Mouse (Mus musculus): ENCODE measurements around the gene Lyz1. TPM values are rescaled to one million over a fixed set of nuclear protein-coding genes. Genes with fewer than 3 reads are reported as not detected.
"Not testable (repeated sequence)": the region's sequence is repeated elsewhere in the genome, so short reads cannot be mapped to it uniquely, and the experiment has no call there.

Lyz1 gene
- polyA plus RNA-seq, 1 experiment from 2014 or later: not detected

DNA sequence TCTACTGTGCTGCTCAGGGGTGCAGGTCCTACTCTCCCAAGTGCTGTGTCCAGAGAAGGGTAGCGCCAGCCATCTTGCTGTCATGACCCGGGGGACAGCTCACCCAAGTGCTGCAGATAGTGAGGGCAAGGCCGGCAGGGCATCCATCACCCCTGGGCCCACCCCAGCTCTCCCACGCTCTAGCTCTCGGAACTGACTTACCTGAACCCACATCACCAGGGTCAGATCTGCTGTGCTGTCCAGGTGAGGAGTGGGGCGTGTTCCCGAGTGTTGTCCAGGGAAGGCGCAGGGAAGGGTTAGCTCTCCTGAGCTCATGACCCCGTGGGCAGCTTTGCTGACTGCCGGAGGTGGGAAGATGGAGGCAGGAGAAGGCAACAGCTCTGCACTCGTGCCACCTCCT, 23.7 kb upstream of the Lyz1 start:
- no peaks in the 10 kb centered on the region for H3K9me3 ChIP-seq (ENCODE audit: control insufficient read depth, low read length)
- no peaks in the 10 kb centered on the region for H3K36me3 ChIP-seq (ENCODE audit: control insufficient read depth, insufficient read depth)
- H3K27ac ChIP-seq (ENCODE audit: low read length): no peak overlapping the region
- no peak overlapping the region for H3K4me3 ChIP-seq (replicated peaks; ENCODE audit: low read length)
- no peak for ATAC-seq
- H3K27me3 ChIP-seq (replicated peaks; ENCODE audit: control insufficient read depth, insufficient read depth, low read length): no peaks in the 10 kb centered on the region
- H3K4me2 ChIP-seq (ENCODE audit: low read length): no peak overlapping the region
- WGBS: 92% methylated on average over 11 of the region's 11 CpGs
- no peaks in the 10 kb centered on the region for H3K4me1 ChIP-seq (replicated peaks; ENCODE audit: control insufficient read depth, insufficient read depth, low read length)
- H3K9ac ChIP-seq (replicated peaks; ENCODE audit: low read depth, low read length): no peak overlapping the region

DNA sequence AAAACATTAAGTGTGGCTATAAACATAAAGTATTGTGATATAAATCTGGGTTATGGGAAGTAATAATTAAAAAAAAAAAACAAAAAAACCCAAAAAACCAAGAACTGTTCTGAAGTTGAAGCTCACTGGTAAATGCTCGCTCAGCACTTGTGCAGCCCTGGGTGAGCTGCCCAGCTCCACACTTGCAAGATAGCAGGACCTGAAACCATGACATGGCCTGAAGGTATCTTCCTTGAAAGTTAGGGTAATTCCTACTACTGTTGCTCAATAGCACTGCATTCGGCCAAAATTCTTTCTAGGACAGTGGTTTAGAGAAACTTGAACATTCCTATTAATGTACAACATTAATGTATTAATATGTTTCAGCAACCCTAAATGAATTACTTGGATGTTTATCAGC, 20.5 kb upstream of the Lyz1 start:
- H3K4me3 ChIP-seq (replicated peaks; ENCODE audit: low read length): no peak overlapping the region
- H3K4me2 ChIP-seq (ENCODE audit: low read length): no peak overlapping the region
- no peak for ATAC-seq
- no peaks in the 10 kb centered on the region for H3K27me3 ChIP-seq (replicated peaks; ENCODE audit: control insufficient read depth, insufficient read depth, low read length)
- 94% methylated on average over 2 of the region's 2 CpGs for WGBS
- H3K9me3 ChIP-seq (ENCODE audit: control insufficient read depth, low read length): no peaks in the 10 kb centered on the region
- H3K4me1 ChIP-seq (replicated peaks; ENCODE audit: control insufficient read depth, insufficient read depth, low read length): no peaks in the 10 kb centered on the region
- no peak overlapping the region for H3K27ac ChIP-seq (ENCODE audit: low read length)
- H3K9ac ChIP-seq (replicated peaks; ENCODE audit: low read depth, low read length): no peak overlapping the region
- no peaks in the 10 kb centered on the region for H3K36me3 ChIP-seq (ENCODE audit: control insufficient read depth, insufficient read depth)

DNA sequence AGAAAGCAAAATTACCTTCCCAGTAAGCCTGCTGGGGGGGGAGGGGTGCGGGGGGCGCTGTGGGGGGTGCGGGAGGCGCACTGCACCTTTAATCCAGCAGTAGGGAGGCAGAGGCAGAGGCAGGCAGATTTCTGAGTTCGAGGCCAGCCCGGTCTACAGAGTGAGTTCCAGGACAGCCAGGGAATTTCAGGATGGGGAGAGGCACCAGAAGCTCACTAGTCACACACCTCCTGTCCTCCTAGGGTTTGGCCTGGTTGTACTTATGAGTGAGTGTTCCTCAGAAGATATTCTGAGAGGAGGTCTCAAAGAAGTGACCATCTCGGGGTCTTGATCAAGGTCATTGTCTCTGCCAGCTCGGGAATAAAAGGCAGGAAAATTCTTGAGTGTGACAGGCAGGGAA, 19.5 kb upstream of the Lyz1 start:
- no peaks in the 10 kb centered on the region for H3K9me3 ChIP-seq (ENCODE audit: control insufficient read depth, low read length)
- H3K27me3 ChIP-seq (replicated peaks; ENCODE audit: control insufficient read depth, insufficient read depth, low read length): no peaks in the 10 kb centered on the region
- H3K27ac ChIP-seq (ENCODE audit: low read length): no peak overlapping the region
- H3K4me2 ChIP-seq (ENCODE audit: low read length): no peak overlapping the region
- no peaks in the 10 kb centered on the region for H3K36me3 ChIP-seq (ENCODE audit: control insufficient read depth, insufficient read depth)
- H3K4me3 ChIP-seq (replicated peaks; ENCODE audit: low read length): no peak overlapping the region
- 89% methylated on average over 8 of the region's 8 CpGs for WGBS
- no peak for ATAC-seq
- no peaks in the 10 kb centered on the region for H3K4me1 ChIP-seq (replicated peaks; ENCODE audit: control insufficient read depth, insufficient read depth, low read length)
- H3K9ac ChIP-seq (replicated peaks; ENCODE audit: low read depth, low read length): no peak overlapping the region

DNA sequence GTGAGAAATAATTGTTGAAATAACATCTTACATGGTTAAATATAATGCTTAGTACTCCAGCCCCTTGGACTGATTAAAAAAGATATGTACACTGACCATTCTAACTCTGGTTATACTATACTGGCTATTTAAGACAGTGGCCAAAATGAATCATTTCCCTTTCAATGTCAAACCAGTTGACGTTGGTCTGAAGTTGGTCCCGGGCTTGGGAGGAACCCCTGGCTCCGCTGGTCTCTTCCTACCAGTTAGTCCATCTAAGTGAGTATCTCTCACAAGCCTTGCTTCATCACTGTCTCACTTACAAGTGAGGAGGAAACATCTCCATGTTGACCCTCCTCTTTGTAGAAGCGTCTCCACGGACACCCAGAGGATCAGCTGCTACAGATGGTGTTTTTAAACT, 11.7 kb upstream of the Lyz1 start:
- Histone ChIP-seq H3K9ac (replicated peaks; ENCODE audit: low read depth, low read length) (no peak overlapping the region), H3K27ac (ENCODE audit: low read length) (no peak overlapping the region), H3K9me3 (ENCODE audit: control insufficient read depth, low read length) (no peaks in the 10 kb centered on the region), H3K36me3 (ENCODE audit: control insufficient read depth, insufficient read depth) (no peaks in the 10 kb centered on the region), H3K4me1 (replicated peaks; ENCODE audit: control insufficient read depth, insufficient read depth, low read length) (no peaks in the 10 kb centered on the region), H3K27me3 (replicated peaks; ENCODE audit: control insufficient read depth, insufficient read depth, low read length) (no peaks in the 10 kb centered on the region), H3K4me3 (replicated peaks; ENCODE audit: low read length) (no peak overlapping the region), H3K4me2 (ENCODE audit: low read length) (no peak overlapping the region)
- 94% methylated on average over 5 of the region's 5 CpGs for WGBS
- ATAC-seq: no peak

DNA sequence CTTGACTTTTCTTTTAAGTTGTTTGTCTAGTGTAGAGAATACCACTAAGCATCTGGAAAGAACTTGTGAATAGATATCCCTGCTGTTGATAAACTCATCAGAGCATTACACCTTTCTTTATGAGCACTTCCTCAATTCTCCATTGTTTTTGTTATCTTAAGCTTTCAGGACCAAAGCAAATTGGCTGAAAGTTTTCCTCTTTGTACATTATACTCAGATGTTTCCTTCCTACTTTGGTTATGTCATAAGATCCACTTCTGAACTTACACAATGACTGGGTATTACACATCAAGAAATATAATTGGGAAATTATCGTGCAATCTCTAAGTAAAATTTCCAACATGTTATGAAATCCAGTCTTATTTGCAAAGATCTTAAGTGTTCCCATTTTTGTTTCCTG, 9.0 kb upstream of the Lyz1 start:
- 88% methylated on average over 1 of the region's 1 CpGs for WGBS
- ATAC-seq: no peak
- Histone ChIP-seq H3K27me3 (replicated peaks; ENCODE audit: control insufficient read depth, insufficient read depth, low read length) (no peaks in the 10 kb centered on the region), H3K27ac (ENCODE audit: low read length) (no peak overlapping the region), H3K9ac (replicated peaks; ENCODE audit: low read depth, low read length) (no peak overlapping the region), H3K36me3 (ENCODE audit: control insufficient read depth, insufficient read depth) (no peaks in the 10 kb centered on the region), H3K4me3 (replicated peaks; ENCODE audit: low read length) (no peak overlapping the region), H3K4me2 (ENCODE audit: low read length) (no peak overlapping the region), H3K9me3 (ENCODE audit: control insufficient read depth, low read length) (no peaks in the 10 kb centered on the region), H3K4me1 (replicated peaks; ENCODE audit: control insufficient read depth, insufficient read depth, low read length) (no peaks in the 10 kb centered on the region)

DNA sequence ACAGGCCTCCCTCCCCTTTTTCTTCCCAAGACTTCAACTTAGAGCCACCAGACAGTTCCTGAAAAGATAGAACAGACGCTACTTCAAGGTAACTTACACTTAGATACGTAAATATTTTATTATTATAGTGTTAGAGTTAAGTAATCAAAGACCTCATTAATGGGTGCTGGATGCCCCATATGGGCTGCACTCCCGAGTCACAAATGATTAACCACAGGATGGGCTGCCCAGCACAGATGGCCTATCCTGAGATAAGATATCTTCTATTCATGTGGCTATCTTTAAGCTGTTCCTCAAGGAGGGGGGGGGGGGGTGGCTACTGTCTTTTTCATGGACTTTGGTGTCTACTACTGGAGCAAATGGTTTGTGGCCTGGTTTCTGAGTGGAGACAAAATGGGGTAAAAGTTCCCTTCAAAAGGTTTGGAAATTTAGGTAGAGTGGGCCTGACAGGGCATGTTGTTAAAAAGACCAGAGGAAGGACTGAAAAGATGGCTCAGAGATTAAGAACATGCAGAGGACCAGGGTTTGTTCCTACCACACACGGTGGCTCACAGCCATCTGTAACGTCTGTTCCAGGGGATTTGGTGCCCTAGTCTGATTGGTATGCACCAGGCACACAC, 7.3 kb upstream of the Lyz1 start:
- H3K27me3 ChIP-seq (replicated peaks; ENCODE audit: control insufficient read depth, insufficient read depth, low read length): no peaks in the 10 kb centered on the region
- H3K36me3 ChIP-seq (ENCODE audit: control insufficient read depth, insufficient read depth): no peaks in the 10 kb centered on the region
- WGBS: 89% methylated on average over 5 of the region's 5 CpGs
- no peak overlapping the region for H3K4me3 ChIP-seq (replicated peaks; ENCODE audit: low read length)
- no peak for ATAC-seq
- H3K4me2 ChIP-seq (ENCODE audit: low read length): no peak overlapping the region
- H3K9ac ChIP-seq (replicated peaks; ENCODE audit: low read depth, low read length): no peak overlapping the region
- no peak overlapping the region for H3K27ac ChIP-seq (ENCODE audit: low read length)
- no peaks in the 10 kb centered on the region for H3K4me1 ChIP-seq (replicated peaks; ENCODE audit: control insufficient read depth, insufficient read depth, low read length)
- H3K9me3 ChIP-seq (ENCODE audit: control insufficient read depth, low read length): no peaks in the 10 kb centered on the region

DNA sequence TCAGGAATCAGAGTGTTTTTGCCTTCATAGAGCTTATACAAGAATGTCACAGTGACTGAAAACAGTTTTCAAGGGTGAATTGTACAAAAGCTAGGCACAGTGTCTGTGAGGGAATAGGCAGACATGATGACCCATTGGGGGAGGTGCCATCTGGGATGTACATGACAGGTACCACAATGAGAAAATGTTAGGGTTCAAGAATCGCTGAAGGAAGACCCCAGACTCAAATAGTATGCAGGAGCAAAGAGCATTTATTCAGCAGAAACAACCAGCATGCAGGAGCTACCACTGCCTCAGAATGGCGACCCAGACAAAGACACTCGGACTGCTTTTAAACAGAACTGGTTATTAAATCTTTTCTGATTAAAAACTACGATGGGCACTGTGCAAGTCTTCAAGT, 6.4 kb upstream of the Lyz1 start:
- no peaks in the 10 kb centered on the region for H3K27me3 ChIP-seq (replicated peaks; ENCODE audit: control insufficient read depth, insufficient read depth, low read length)

DNA sequence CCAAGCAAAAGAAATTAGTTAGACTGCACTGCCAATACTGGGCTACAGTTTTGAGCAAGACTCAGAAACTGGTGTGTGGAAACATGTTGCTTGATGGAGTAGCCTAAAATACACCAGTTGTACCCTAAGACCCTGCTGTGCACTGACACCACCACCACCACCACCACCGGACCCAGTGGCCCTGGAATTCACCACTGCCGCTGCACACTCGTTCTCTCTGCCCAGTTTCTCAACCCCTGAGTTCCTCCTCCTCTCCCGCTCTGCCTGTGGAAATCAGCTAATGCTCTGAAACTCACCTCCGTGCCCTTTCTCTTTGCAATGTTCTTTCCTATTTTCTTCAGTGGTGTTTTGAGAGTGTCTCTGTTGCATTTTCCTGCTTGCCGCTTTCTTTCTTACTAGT, 5.7 kb upstream of the Lyz1 start:
- no peak for ATAC-seq
- H3K4me1 ChIP-seq (replicated peaks; ENCODE audit: control insufficient read depth, insufficient read depth, low read length): no peaks in the 10 kb centered on the region
- WGBS: 80% methylated on average over 6 of the region's 6 CpGs
- no peaks in the 10 kb centered on the region for H3K27me3 ChIP-seq (replicated peaks; ENCODE audit: control insufficient read depth, insufficient read depth, low read length)
- no peak overlapping the region for H3K9ac ChIP-seq (replicated peaks; ENCODE audit: low read depth, low read length)
- no peak overlapping the region for H3K4me2 ChIP-seq (ENCODE audit: low read length)
- H3K4me3 ChIP-seq (replicated peaks; ENCODE audit: low read length): no peak overlapping the region
- no peak overlapping the region for H3K27ac ChIP-seq (ENCODE audit: low read length)
- H3K9me3 ChIP-seq (ENCODE audit: control insufficient read depth, low read length): no peaks in the 10 kb centered on the region
- no peaks in the 10 kb centered on the region for H3K36me3 ChIP-seq (ENCODE audit: control insufficient read depth, insufficient read depth)

More for the DNA sequence above, 6.4 kb upstream of the Lyz1 start:
- Histone ChIP-seq H3K4me3 (replicated peaks; ENCODE audit: low read length) (no peak overlapping the region), H3K4me1 (replicated peaks; ENCODE audit: control insufficient read depth, insufficient read depth, low read length) (no peaks in the 10 kb centered on the region), H3K4me2 (ENCODE audit: low read length) (no peak overlapping the region), H3K9ac (replicated peaks; ENCODE audit: low read depth, low read length) (no peak overlapping the region), H3K27ac (ENCODE audit: low read length) (no peak overlapping the region), H3K36me3 (ENCODE audit: control insufficient read depth, insufficient read depth) (no peaks in the 10 kb centered on the region), H3K9me3 (ENCODE audit: control insufficient read depth, low read length) (no peaks in the 10 kb centered on the region)
- no peak for ATAC-seq
- 84% methylated on average over 4 of the region's 4 CpGs for WGBS

DNA sequence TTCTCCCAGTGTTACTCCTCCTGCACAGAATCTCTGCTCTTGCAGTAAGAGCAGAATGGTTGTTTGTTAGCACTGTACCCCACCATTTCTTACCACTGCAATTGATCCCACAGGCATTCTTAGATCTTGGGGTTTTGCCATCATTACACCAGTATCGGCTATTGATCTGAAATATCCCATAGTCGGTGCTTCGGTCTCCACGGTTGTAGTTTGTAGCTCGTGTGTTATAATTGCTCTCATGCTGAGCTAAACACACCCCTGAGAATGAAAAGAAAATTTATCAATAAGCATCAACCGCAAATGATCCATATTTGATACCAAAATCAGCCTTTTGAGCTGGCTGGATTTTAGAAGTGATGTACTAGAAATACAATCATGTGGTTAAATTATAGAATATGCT, 1.7 kb downstream of the Lyz1 start:
- H3K27me3 ChIP-seq (replicated peaks; ENCODE audit: control insufficient read depth, insufficient read depth, low read length); ATAC-seq; H3K9me3 ChIP-seq (ENCODE audit: control insufficient read depth, low read length); H3K4me1 ChIP-seq (replicated peaks; ENCODE audit: control insufficient read depth, insufficient read depth, low read length); H3K4me2 ChIP-seq (ENCODE audit: low read length); H3K4me3 ChIP-seq (replicated peaks; ENCODE audit: low read length); H3K36me3 ChIP-seq (ENCODE audit: control insufficient read depth, insufficient read depth); H3K27ac ChIP-seq (ENCODE audit: low read length); H3K9ac ChIP-seq (replicated peaks; ENCODE audit: low read depth, low read length): not testable (repeated sequence)
- WGBS: 87% methylated on average over 6 of the region's 6 CpGs

Measured in forebrain, embryonic 16.5 days (tissue).